Mouse (Mus musculus): ENCODE measurements around the gene Lhfpl2. TPM values are rescaled to one million over a fixed set of nuclear protein-coding genes. Genes with fewer than 3 reads are reported as not detected.

The Lhfpl2 gene
- polyA plus RNA-seq, 1 experiment from 2014 or later: 4.3 TPM

DNA sequence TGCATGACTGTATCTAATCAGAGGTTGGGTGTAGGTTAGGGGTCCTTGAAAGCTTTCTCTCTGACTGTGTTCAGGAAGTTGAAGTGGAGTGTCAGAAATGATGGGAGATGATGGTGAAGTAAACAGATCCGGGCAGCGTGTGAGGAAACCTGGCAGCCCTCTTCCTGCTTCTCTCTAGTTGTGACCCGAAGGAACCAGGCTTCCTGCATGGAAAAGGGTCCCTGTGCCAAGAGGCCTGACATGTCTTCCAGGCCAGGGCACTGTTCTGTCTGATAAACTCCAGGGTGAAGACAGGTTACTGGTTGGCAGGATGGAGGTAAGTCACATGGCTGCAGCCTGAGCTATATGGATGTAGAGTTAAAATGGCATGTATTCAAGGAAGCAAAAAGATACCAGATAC lies 13.3 kb downstream of the Lhfpl2 start:
- peaks cover 3% of the 10 kb centered on the region; the same call in 1 of the 2 replicates for H3K4me1 ChIP-seq (ENCODE audit: insufficient read depth)
- no peaks in the 10 kb centered on the region for H3K36me3 ChIP-seq (replicated peaks; ENCODE audit: insufficient read depth, low read length)
- H3K9me3 ChIP-seq (ENCODE audit: low read length): no peaks in the 10 kb centered on the region
- H3K27ac ChIP-seq (ENCODE audit: low read depth): no peak overlapping the region
- no peak overlapping the region for H3K9ac ChIP-seq (replicated peaks)
- no peak for DNase-seq
- 75% methylated on average over 3 of the region's 3 CpGs for WGBS (ENCODE audit: insufficient replicate concordance)
- H3K4me3 ChIP-seq (ENCODE audit: low read depth, low read length): no peak overlapping the region
- no peak for ATAC-seq
- H3K27me3 ChIP-seq (ENCODE audit: insufficient read depth, low read length): no peaks in the 10 kb centered on the region
- no peak for TF ChIP-seq CTCF (IDR thresholded peaks at IDR 0.05; ENCODE audit: low read depth)
- TF ChIP-seq EP300 (IDR thresholded peaks at IDR 0.05; ENCODE audit: low read depth): no peak
- H3K4me2 ChIP-seq (ENCODE audit: low read depth, low read length): no peak overlapping the region

DNA sequence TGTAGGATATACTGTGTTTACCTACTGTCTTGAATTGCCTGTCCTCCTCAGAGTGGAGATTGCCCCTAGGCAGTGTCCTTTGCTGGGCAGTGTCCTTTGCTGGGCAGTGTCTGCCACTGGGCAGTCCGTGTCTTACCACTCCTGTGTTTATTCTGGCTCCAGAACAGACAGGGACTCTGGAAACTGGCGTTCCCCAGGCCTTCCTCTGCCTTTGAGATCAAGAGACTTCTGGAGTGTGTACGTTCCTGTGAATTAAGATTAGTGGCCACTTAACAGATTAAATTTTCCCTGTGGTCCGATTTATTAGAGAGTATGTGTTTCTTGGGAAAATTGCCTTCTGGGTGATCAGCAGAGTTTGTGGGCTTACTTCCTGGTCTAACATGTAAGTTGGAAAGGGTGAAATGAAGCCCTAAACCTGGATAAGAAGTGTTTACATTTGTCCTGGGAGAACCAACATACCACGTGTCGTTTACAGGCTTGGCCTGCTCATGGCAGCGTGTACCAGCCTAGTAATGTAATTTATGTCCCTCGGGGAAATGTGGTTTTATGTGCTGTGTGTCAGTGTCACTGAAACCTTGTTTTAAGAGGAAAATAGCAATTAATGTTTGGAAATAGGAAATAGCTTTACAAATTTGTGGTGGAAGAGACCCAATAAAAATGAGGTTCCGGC lies 15.6 kb downstream of the Lhfpl2 start:
- no peaks in the 10 kb centered on the region for H3K36me3 ChIP-seq (replicated peaks; ENCODE audit: insufficient read depth, low read length)
- ATAC-seq (no peak), DNase-seq (no peak)
- H3K4me2 ChIP-seq (ENCODE audit: low read depth, low read length): no peak overlapping the region
- peaks cover 3% of the 10 kb centered on the region; the same call in 1 of the 2 replicates for H3K4me1 ChIP-seq (ENCODE audit: insufficient read depth)
- TF ChIP-seq EP300 (IDR thresholded peaks at IDR 0.05; ENCODE audit: low read depth) (no peak), CTCF (IDR thresholded peaks at IDR 0.05; ENCODE audit: low read depth) (no peak)
- WGBS (ENCODE audit: insufficient replicate concordance): 53% methylated on average over 9 of the region's 9 CpGs
- H3K9ac ChIP-seq (replicated peaks): no peak overlapping the region
- no peaks in the 10 kb centered on the region for H3K9me3 ChIP-seq (ENCODE audit: low read length)
- H3K27ac ChIP-seq (ENCODE audit: low read depth): no peak overlapping the region
- no peak overlapping the region for H3K4me3 ChIP-seq (ENCODE audit: low read depth, low read length)
- no peaks in the 10 kb centered on the region for H3K27me3 ChIP-seq (ENCODE audit: insufficient read depth, low read length)

DNA sequence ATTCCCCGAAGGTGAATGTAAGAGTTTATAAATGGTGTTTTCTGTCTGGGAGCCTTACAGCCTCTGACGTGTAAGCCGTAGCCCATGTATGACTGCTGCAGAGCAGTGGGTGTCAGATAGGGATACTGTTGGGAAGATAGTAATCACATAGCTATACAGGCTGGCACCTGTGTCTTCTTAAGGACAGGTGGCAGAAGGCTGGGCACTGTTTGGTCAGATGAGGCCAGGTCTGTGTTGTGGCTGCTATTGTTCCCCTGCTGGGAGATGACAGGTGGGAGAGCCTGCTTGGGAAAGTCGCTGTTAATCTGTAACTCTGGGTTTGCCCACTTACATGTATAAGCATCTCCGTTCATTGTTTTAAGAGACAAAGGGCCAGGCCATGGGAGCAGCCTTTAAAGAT lies 16.1 kb downstream of the Lhfpl2 start:
- ATAC-seq (no peak), DNase-seq (no peak)
- Histone ChIP-seq H3K27ac (ENCODE audit: low read depth) (no peak overlapping the region), H3K27me3 (ENCODE audit: insufficient read depth, low read length) (no peaks in the 10 kb centered on the region), H3K9ac (replicated peaks) (no peak overlapping the region), H3K36me3 (replicated peaks; ENCODE audit: insufficient read depth, low read length) (no peaks in the 10 kb centered on the region), H3K4me1 (ENCODE audit: insufficient read depth) (peaks cover 3% of the 10 kb centered on the region; the same call in 1 of the 2 replicates), H3K9me3 (ENCODE audit: low read length) (no peaks in the 10 kb centered on the region), H3K4me3 (ENCODE audit: low read depth, low read length) (no peak overlapping the region), H3K4me2 (ENCODE audit: low read depth, low read length) (no peak overlapping the region)
- no peak for TF ChIP-seq CTCF (IDR thresholded peaks at IDR 0.05; ENCODE audit: low read depth)
- WGBS (ENCODE audit: insufficient replicate concordance): 71% methylated on average over 5 of the region's 5 CpGs

DNA sequence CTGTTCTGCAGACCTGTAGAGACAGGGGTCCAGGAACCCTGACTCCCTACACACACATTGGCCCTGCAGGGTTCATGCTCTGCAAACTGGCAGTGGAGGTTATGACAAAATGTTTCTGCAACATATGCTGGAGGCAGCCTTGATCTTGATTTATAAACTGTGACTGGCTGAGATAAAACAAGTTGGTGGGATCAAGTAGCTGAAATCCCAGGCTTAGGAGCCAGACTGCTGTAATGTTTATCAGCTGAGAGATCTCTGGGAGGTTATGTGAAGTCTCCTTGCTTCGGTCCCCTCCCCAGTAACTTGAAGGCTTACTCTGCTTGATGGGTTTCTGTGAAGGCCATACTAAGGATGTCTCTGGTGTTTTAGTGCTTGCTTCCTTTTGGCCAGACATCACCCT lies 17.6 kb downstream of the Lhfpl2 start:
- no peak for TF ChIP-seq CTCF (IDR thresholded peaks at IDR 0.05; ENCODE audit: low read depth)
- no peak for TF ChIP-seq EP300 (IDR thresholded peaks at IDR 0.05; ENCODE audit: low read depth)
- Histone ChIP-seq H3K27ac (ENCODE audit: low read depth) (no peak overlapping the region), H3K4me1 (ENCODE audit: insufficient read depth) (peaks cover 3% of the 10 kb centered on the region; the same call in 1 of the 2 replicates), H3K9me3 (ENCODE audit: low read length) (no peaks in the 10 kb centered on the region), H3K4me3 (ENCODE audit: low read depth, low read length) (no peak overlapping the region), H3K9ac (replicated peaks) (no peak overlapping the region), H3K27me3 (ENCODE audit: insufficient read depth, low read length) (no peaks in the 10 kb centered on the region), H3K4me2 (ENCODE audit: low read depth, low read length) (no peak overlapping the region), H3K36me3 (replicated peaks; ENCODE audit: insufficient read depth, low read length) (no peaks in the 10 kb centered on the region)
- DNase-seq (no peak), ATAC-seq (no peak)
- WGBS (ENCODE audit: insufficient replicate concordance): 73% methylated on average over 1 of the region's 1 CpGs

DNA sequence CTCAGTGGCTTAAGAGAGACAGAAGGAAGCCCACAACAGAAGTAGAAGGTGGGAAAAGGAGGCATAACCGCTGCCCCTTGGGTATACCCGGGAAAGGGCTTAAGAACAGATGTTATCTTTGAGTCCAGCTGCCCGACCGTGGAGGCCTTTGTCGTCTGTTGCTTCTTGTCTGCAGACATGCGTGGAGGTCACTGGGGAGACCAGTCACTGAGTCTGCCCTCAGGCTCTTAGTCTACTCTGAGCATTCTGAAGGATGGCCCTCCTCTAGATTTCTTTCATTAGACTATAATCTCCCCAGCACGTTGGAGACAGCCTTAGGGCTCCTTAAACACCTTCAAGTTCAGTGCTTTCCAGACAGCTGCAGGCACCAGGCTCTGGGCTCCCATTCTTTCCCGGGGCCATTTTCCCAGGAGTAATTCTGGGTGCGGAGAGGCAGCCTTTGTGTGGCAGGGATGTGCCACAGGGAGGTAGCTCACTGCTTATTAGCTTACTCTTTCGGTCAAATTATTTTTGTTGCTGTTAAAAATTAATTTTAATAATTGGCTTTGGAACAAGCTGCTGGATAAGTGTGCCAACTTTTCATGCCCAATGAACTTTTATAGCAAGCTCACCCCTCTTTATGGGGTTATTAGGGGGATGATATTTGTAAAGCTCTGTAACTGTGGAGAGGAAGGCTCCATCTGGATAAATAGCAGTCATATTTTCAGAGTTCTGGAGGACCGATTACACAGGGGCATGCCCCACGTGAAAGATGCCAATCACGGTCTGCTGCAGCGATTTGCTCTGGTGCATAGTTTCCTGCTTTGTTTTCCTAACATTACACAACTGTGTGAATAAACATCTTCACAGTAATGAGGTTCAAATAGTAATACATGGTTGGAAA lies 19.8 kb downstream of the Lhfpl2 start:
- no peak overlapping the region for H3K4me2 ChIP-seq (ENCODE audit: low read depth, low read length)
- H3K4me3 ChIP-seq (ENCODE audit: low read depth, low read length): no peak overlapping the region
- no peaks in the 10 kb centered on the region for H3K36me3 ChIP-seq (replicated peaks; ENCODE audit: insufficient read depth, low read length)
- WGBS (ENCODE audit: insufficient replicate concordance): 51% methylated on average over 14 of the region's 14 CpGs
- ATAC-seq: no peak
- no peak overlapping the region for H3K27ac ChIP-seq (ENCODE audit: low read depth)
- no peaks in the 10 kb centered on the region for H3K9me3 ChIP-seq (ENCODE audit: low read length)
- no peaks in the 10 kb centered on the region for H3K27me3 ChIP-seq (ENCODE audit: insufficient read depth, low read length)
- TF ChIP-seq CTCF (IDR thresholded peaks at IDR 0.05; ENCODE audit: low read depth) (no peak), EP300 (IDR thresholded peaks at IDR 0.05; ENCODE audit: low read depth) (no peak)
- H3K4me1 ChIP-seq (ENCODE audit: insufficient read depth): peaks cover 3% of the 10 kb centered on the region; the same call in 1 of the 2 replicates
- H3K9ac ChIP-seq (replicated peaks): no peak overlapping the region
- DNase-seq: no peak

DNA sequence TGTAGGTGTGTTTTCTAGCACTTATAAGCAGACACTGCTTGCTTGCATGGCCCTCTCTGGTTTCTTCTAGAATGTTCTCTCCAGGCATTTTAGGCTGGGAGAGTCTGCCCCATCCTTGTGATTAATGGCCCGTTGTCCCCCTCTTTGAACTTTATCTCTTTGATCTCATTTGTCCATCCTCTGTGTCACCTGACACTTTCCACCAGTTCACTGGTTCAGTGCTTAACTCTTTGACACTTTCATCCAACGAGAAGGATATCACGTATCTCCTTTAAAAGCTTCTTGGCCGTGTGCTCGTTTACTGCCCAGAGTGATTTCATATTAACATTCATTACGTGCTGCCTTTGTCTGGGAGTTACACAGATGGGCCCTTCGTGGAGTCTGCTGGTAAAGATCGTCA lies 25.6 kb downstream of the Lhfpl2 start:
- Histone ChIP-seq H3K36me3 (replicated peaks; ENCODE audit: insufficient read depth, low read length) (no peaks in the 10 kb centered on the region), H3K4me1 (ENCODE audit: insufficient read depth) (peaks cover 5% of the 10 kb centered on the region; the same call in 1 of the 2 replicates), H3K9ac (replicated peaks) (no peak overlapping the region), H3K4me3 (ENCODE audit: low read depth, low read length) (no peak overlapping the region), H3K27me3 (ENCODE audit: insufficient read depth, low read length) (no peaks in the 10 kb centered on the region), H3K4me2 (ENCODE audit: low read depth, low read length) (no peak overlapping the region), H3K27ac (ENCODE audit: low read depth) (no peak overlapping the region), H3K9me3 (ENCODE audit: low read length) (no peaks in the 10 kb centered on the region)
- no peak for TF ChIP-seq CTCF (IDR thresholded peaks at IDR 0.05; ENCODE audit: low read depth)
- TF ChIP-seq EP300 (IDR thresholded peaks at IDR 0.05; ENCODE audit: low read depth): no peak
- no peak for ATAC-seq
- WGBS (ENCODE audit: insufficient replicate concordance): 66% methylated on average over 8 of the region's 8 CpGs
- no peak for DNase-seq
